18 mouse cellular contexts compared by ENCODE assay signal in the genomic region with DNA sequence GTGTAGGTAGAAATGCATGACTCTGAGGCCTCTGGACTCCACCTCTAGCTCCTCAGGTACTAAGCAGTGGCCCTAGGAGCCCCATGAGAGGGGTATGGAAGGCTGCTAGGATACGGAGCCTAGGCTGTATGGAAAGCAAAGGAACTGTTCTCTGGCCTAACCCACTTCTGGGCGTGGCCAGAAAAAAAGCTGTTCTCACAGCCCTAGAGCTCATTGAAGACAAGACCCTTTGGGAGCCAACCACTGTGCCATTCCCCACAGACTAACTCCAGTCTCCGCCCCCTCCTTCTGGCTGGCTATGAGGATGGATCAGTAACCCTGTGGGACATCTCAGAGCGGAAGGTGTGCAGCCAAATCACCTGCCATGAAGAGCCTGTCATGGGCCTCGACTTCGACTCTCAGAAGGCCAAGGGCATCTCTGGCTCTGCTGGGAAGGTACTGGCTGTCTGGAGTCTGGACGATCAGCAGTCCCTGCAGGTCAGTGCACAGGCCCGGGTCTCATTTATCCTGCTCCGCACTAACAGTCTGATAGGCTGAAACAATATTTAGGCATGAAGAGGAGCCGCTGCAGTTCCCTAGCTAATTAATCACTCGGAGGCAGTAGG. TPM values are rescaled to one million over a fixed set of nuclear protein-coding genes. Genes with fewer than 3 reads are reported as not detected.
DNase-seq lines count a peak whose midpoint lies in the region; ATAC-seq lines count a peak whose summit lies in the region.
"Had no signal": no experiment of that assay in that cellular context is flagged by ENCODE, and none has a peak within 500 bp of the region (broad histone marks: within the 10 kb centered on the region; RNA-seq: fewer than 3 reads in every experiment).

No protein-coding gene starts in this region.

- no peaks in the 10 kb centered on the region for H3K9me3 ChIP-seq in kidney, embryonic 16.5 days (ENCODE audit: low read length)
- H3K9me3 ChIP-seq in embryonic facial prominence, embryonic 14.5 days (ENCODE audit: control insufficient read depth, low read length): no peaks in the 10 kb centered on the region
- H3K9me3 ChIP-seq in liver, embryonic 12.5 days (replicated peaks): no peaks in the 10 kb centered on the region
- H3K9me3 ChIP-seq: forebrain, embryonic 13.5 days; hindbrain, embryonic 15.5 days; limb, embryonic 13.5 days; liver, embryonic 15.5 days; midbrain, embryonic 12.5 days had no signal

- no peaks in the 10 kb centered on the region for H3K36me3 ChIP-seq in kidney, embryonic 16.5 days (ENCODE audit: insufficient read depth, low read length)
- no peaks in the 10 kb centered on the region for H3K36me3 ChIP-seq in embryonic facial prominence, embryonic 14.5 days (ENCODE audit: control insufficient read depth, insufficient read depth, low read length)
- no peaks in the 10 kb centered on the region for H3K36me3 ChIP-seq in liver, embryonic 12.5 days
- H3K36me3 ChIP-seq: hindbrain, embryonic 15.5 days; limb, embryonic 13.5 days; liver, embryonic 15.5 days; midbrain, embryonic 12.5 days had no signal

- no peak overlapping the region for H3K4me2 ChIP-seq in kidney, embryonic 16.5 days (replicated peaks; ENCODE audit: low read depth, low read length)
- no peak overlapping the region for H3K4me2 ChIP-seq in embryonic facial prominence, embryonic 14.5 days (ENCODE audit: low read depth, low read length)
- H3K4me2 ChIP-seq in liver, embryonic 12.5 days: no peak overlapping the region
- H3K4me2 ChIP-seq: forebrain, embryonic 13.5 days; hindbrain, embryonic 15.5 days; limb, embryonic 13.5 days; liver, embryonic 15.5 days; midbrain, embryonic 12.5 days had no signal

- peak; percentile 85 for DNase-seq in heart, adult 11 months
- DNase-seq in heart, adult 9 months (ENCODE audit: low spot score in 2 of 2): no peak
- DNase-seq in kidney, adult 18-20 months: no peak
- peak; percentile 60 for DNase-seq in R1 (ENCODE audit: low read depth, low spot score)
- no peak for DNase-seq in embryonic facial prominence, embryonic 14.5 days (ENCODE audit: low spot score)
- DNase-seq: adrenal gland, postnatal 14 days; cerebellum, adult 11-12 months; right cerebral cortex, postnatal 14 days had no signal

- H3K27me3 ChIP-seq in kidney, embryonic 16.5 days (ENCODE audit: insufficient read depth, low read length): no peaks in the 10 kb centered on the region
- no peaks in the 10 kb centered on the region for H3K27me3 ChIP-seq in embryonic facial prominence, embryonic 14.5 days (replicated peaks; ENCODE audit: control insufficient read depth, insufficient read depth, low read length)
- H3K27me3 ChIP-seq in liver, embryonic 12.5 days (replicated peaks): no peaks in the 10 kb centered on the region
- H3K27me3 ChIP-seq: CH12.LX; forebrain, embryonic 13.5 days; hindbrain, embryonic 15.5 days; limb, embryonic 13.5 days; liver, embryonic 15.5 days; midbrain, embryonic 12.5 days had no signal

- H3K4me1 ChIP-seq in kidney, embryonic 16.5 days (ENCODE audit: insufficient read depth, low read length): peaks cover 34% of the 10 kb centered on the region
- peaks cover 12% of the 10 kb centered on the region for H3K4me1 ChIP-seq in embryonic facial prominence, embryonic 14.5 days (ENCODE audit: control insufficient read depth, insufficient read depth, low read length)
- H3K4me1 ChIP-seq in liver, embryonic 12.5 days: no peaks in the 10 kb centered on the region
- H3K4me1 ChIP-seq: liver, embryonic 15.5 days; midbrain, embryonic 12.5 days had no signal

- H3K27ac ChIP-seq in kidney, embryonic 16.5 days (ENCODE audit: low read length): no peak overlapping the region
- no peak overlapping the region for H3K27ac ChIP-seq in embryonic facial prominence, embryonic 14.5 days (replicated peaks; ENCODE audit: low read depth, low read length)
- no peak overlapping the region for H3K27ac ChIP-seq in liver, embryonic 12.5 days
- H3K27ac ChIP-seq: forebrain, embryonic 13.5 days; hindbrain, embryonic 15.5 days; limb, embryonic 13.5 days; liver, embryonic 15.5 days; midbrain, embryonic 12.5 days; stomach, postnatal 0 days had no signal

- peak; percentile 24; the same call in 1 of the 2 replicates for ATAC-seq in kidney, embryonic 16.5 days (ENCODE audit: low FRiP score, low TSS enrichment)
- ATAC-seq in embryonic facial prominence, embryonic 14.5 days (ENCODE audit: low read depth): peak; percentile 44
- ATAC-seq in monocyte, adult 5-6 weeks (replicated peaks; ENCODE audit: insufficient number of reproducible peaks, low FRiP score, low TSS enrichment, poor library complexity, severe bottlenecking): no peak
- no peak for ATAC-seq in liver, embryonic 12.5 days
- ATAC-seq: forebrain, embryonic 13.5 days had no signal

- WGBS in kidney, embryonic 16.5 days: 39% methylated on average over 11 of the region's 11 CpGs
- 61% methylated on average over 11 of the region's 11 CpGs for WGBS in embryonic facial prominence, embryonic 14.5 days
- WGBS in liver, embryonic 12.5 days (ENCODE audit: insufficient replicate concordance): 73% methylated on average over 11 of the region's 11 CpGs

- no peak overlapping the region for H3K9ac ChIP-seq in kidney, embryonic 16.5 days (replicated peaks; ENCODE audit: low read length)
- H3K9ac ChIP-seq in embryonic facial prominence, embryonic 14.5 days (ENCODE audit: low read depth, low read length): no peak overlapping the region
- no peak overlapping the region for H3K9ac ChIP-seq in liver, embryonic 12.5 days
- H3K9ac ChIP-seq: forebrain, embryonic 13.5 days; hindbrain, embryonic 15.5 days; limb, embryonic 13.5 days; liver, embryonic 15.5 days; midbrain, embryonic 12.5 days had no signal

- H3K4me3 ChIP-seq in kidney, embryonic 16.5 days (ENCODE audit: low read length): no peak overlapping the region
- H3K4me3 ChIP-seq in embryonic facial prominence, embryonic 14.5 days (ENCODE audit: low read depth, low read length): no peak overlapping the region
- H3K4me3 ChIP-seq in liver, embryonic 12.5 days: no peak overlapping the region
- H3K4me3 ChIP-seq: forebrain, embryonic 13.5 days; hindbrain, embryonic 15.5 days; limb, embryonic 13.5 days; liver, embryonic 15.5 days; midbrain, embryonic 12.5 days had no signal

RNA-seq across cellular contexts. Expression of a gene that starts 38.3 kb away (rescaled TPM):
- 0.26 and 0.32 TPM in 2 replicates for polyA plus RNA-seq in kidney, embryonic 16.5 days (2015; fragmentation: Nextera tagmentation; extraction: Ambion mirVana)
- polyA plus RNA-seq in embryonic facial prominence, embryonic 14.5 days (2014; fragmentation: Nextera tagmentation; extraction: Ambion mirVana): 10.5 and 12.4 TPM in 2 replicates
- total RNA-seq in monocyte, adult 5-6 weeks (2017): not detected in 3 replicates
- 0.08 TPM in 1 of 2 replicates, not detected in the other for polyA plus RNA-seq in liver, embryonic 12.5 days (2016; fragmentation: Nextera tagmentation; extraction: Ambion mirVana)
- total RNA-seq: adrenal gland, postnatal 14 days had no signal

RNA-seq across cellular contexts. Expression of a gene that starts 53.5 kb away (rescaled TPM):
- polyA plus RNA-seq in kidney, embryonic 16.5 days (2015; fragmentation: Nextera tagmentation; extraction: Ambion mirVana): 3.3 and 4.3 TPM in 2 replicates
- 3.2 and 3.8 TPM in 2 replicates for polyA plus RNA-seq in embryonic facial prominence, embryonic 14.5 days (2014; fragmentation: Nextera tagmentation; extraction: Ambion mirVana)
- 2.0 TPM in 1 of 3 replicates, not detected in the others for total RNA-seq in monocyte, adult 5-6 weeks (2017)
- polyA plus RNA-seq in liver, embryonic 12.5 days (2016; fragmentation: Nextera tagmentation; extraction: Ambion mirVana): 1.3 and 1.7 TPM in 2 replicates

RNA-seq across cellular contexts. Expression of a gene that starts 53.7 kb away (rescaled TPM):
- 19.1 and 19.7 TPM in 2 replicates for polyA plus RNA-seq in kidney, embryonic 16.5 days (2015; fragmentation: Nextera tagmentation; extraction: Ambion mirVana)
- 16.5 and 17.8 TPM in 2 replicates for polyA plus RNA-seq in embryonic facial prominence, embryonic 14.5 days (2014; fragmentation: Nextera tagmentation; extraction: Ambion mirVana)
- 0.85 to 1.4 TPM (median 1.2 TPM) in 3 replicates for total RNA-seq in monocyte, adult 5-6 weeks (2017)
- polyA plus RNA-seq in liver, embryonic 12.5 days (2016; fragmentation: Nextera tagmentation; extraction: Ambion mirVana): 14.0 and 15.0 TPM in 2 replicates

Comparison
In these comparisons a context has a peak if more than half of its experiments do, and no peak if none do; other contexts are left out.
1. DNase-seq: peak in heart, adult 11 months (single experiment) and R1 (single experiment); none in heart, adult 9 months (0 of 2), kidney, adult 18-20 months (single experiment) and embryonic facial prominence, embryonic 14.5 days (single experiment).
2. ATAC-seq: peak in kidney, embryonic 16.5 days (single experiment) and embryonic facial prominence, embryonic 14.5 days (single experiment); none in monocyte, adult 5-6 weeks (single experiment) and liver, embryonic 12.5 days (single experiment).